Mouse (Mus musculus): ENCODE measurements around the gene Ppp1r32.
A peak's percentile ranks its signal among the peaks of the same experiment; 100 is the strongest.

DNA sequence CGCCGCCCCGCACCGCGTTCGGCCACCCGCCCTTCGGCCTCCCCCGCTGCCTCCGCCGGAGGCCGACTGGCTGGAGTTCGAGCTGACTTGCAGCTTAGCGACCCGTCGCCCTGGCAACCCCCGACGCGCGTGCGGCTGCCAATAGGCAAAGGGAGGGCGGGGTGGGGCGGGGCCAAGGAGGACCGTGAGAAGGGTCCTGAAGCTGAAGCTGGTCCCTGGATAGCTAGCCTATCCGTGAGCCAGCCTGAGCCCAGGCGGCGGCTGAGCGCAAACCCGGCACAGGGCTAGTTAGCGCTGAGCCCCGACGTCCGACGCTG, 25.3 kb downstream of the Ppp1r32 start:
- TF ChIP-seq CTCF (IDR thresholded peaks at IDR 0.05; ENCODE audit: low read depth, low read length) (no peak), POLR2A (IDR thresholded peaks at IDR 0.05; ENCODE audit: insufficient read depth, low read length) (peak; percentile 53), EP300 (IDR thresholded peaks at IDR 0.05; ENCODE audit: insufficient read depth, low read depth, low read length) (no peak)

Measured in ES-Bruce4 (cell line).